Mouse (Mus musculus) neural tube, embryonic 11.5 days (tissue): Measurements from ENCODE around the gene Rbm17. TPM values are rescaled to one million over a fixed set of nuclear protein-coding genes. Genes with fewer than 3 reads are reported as not detected.

Experiments used
- ATAC-seq: fragments of 200-750 bp; cut with Nextera tagmentation; 2 replicates; pipeline ENCODE4 v1.8.0; 2017; ENCODE audit warnings: moderate number of reproducible peaks, mild to moderate bottlenecking, moderate TSS enrichment, moderate library complexity; ENCODE audit not compliant: insufficient read depth, low FRiP score, low TSS enrichment
- DNase-seq: peaks from one replicate; pipeline ENCODE4 v3.0.0-alpha.2; 2015; ENCODE audit warnings: low spot score
- H3K27ac ChIP-seq: fragments of 300-500 bp; sonication (generic); 2 replicates; pipeline ENCODE4 v1.5.1; 2014; ENCODE audit warnings: low read depth, mild to moderate bottlenecking, low read length
- H3K27me3 ChIP-seq: fragments of 300-500 bp; sonication (generic); 2 replicates; pipeline ENCODE4 v1.6.1; 2014; ENCODE audit warnings: mild to moderate bottlenecking, low read length, mixed read lengths; ENCODE audit not compliant: control insufficient read depth, insufficient read depth
- H3K36me3 ChIP-seq: fragments of 300-500 bp; sonication (generic); 2 replicates; pipeline ENCODE4 v1.6.1; 2014; ENCODE audit warnings: mild to moderate bottlenecking, low read length, moderate library complexity, mixed read lengths; ENCODE audit not compliant: control insufficient read depth, insufficient read depth
- H3K4me1 ChIP-seq: fragments of 300-500 bp; sonication (generic); 2 replicates; pipeline ENCODE4 v1.6.1; 2014; ENCODE audit warnings: low read length, mixed read lengths; ENCODE audit not compliant: control insufficient read depth, insufficient read depth
- H3K4me2 ChIP-seq: fragments of 300-500 bp; sonication (generic); 2 replicates; pipeline ENCODE4 v1.6.1; 2014; ENCODE audit warnings: low read depth, mild to moderate bottlenecking, moderate library complexity
- H3K4me3 ChIP-seq: fragments of 300-500 bp; sonication (generic); 2 replicates; pipeline ENCODE4 v1.5.1; 2014; ENCODE audit warnings: low read depth, low read length
- H3K9ac ChIP-seq: fragments of 300-500 bp; sonication (generic); 2 replicates; pipeline ENCODE4 v1.6.1; 2014; ENCODE audit warnings: mild to moderate bottlenecking, low read length
- H3K9me3 ChIP-seq: fragments of 300-500 bp; sonication (generic); 2 replicates; pipeline ENCODE4 v1.6.1; 2016; ENCODE audit warnings: low read length; ENCODE audit not compliant: control insufficient read depth
- WGBS: fragments of 180-500 bp; shearing (Covaris S2); extraction: QIAGEN DNeasy Blood & Tissue Kit; methylation state at CpG from one replicate; pipeline ENCODE4 v1.1.7; 2014; 5-methylcytosine and 5-hydroxymethylcytosine counted together
- polyA plus RNA-seq: library from polyadenylated mRNA; unstranded; fragments of >200 nt; fragmentation: Nextera tagmentation; extraction: Ambion mirVana; gene quantifications from 2 replicates; pipeline ENCODE4 v1.2.1, GENCODE M21; 2014

Rbm17 gene
- polyA plus RNA-seq, 1 experiment from 2014 or later = 192 TPM

- Histone ChIP-seq H3K9me3 (no peaks in the 10 kb centered on the region), H3K4me1 (0 out of 2 replicates have a peak, but pooled peaks cover 3% of the 10 kb centered on the region), H3K9ac (no peak overlapping the region), H3K36me3 (no peaks in the 10 kb centered on the region), H3K4me3 (no peak overlapping the region), H3K4me2 (no peak overlapping the region), H3K27me3 (peaks cover 24% of the 10 kb centered on the region), H3K27ac (no peak overlapping the region)
- WGBS = 78% methylated on average over 3 of the region's 3 CpGs
- ATAC-seq = no peak
- DNase-seq = no peak
Observed at GRCm38 (mm10) chr2:11557244-11557643, 46.7 kb downstream of the Rbm17 start.

DNA sequence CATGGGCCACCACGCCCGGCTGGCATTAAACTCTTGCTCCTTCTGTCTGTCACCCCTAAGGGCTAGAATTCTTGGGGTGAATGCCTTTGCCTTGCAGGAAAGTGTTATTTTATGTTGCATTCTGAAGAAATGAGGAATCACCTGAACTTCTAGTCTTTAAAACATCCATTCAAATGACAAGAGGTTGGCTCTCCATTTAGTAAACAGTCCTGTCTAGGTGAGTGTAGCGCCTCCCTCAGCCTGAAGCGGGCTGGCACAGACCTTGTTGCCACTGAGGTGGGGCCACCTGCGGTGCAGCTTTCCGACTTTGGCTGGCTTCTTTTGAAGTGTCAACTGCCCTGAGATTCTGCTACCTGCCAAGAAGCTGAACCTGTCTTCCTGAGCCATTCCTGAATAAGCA, 48.6 kb downstream of the Rbm17 start:
- WGBS = 55% methylated on average over 6 of the region's 6 CpGs
- 0 out of 2 replicates have a peak, but pooled peaks cover 3% of the 10 kb centered on the region for H3K4me1 ChIP-seq
- peaks cover 26% of the 10 kb centered on the region for H3K27me3 ChIP-seq
- H3K9me3 ChIP-seq = no peaks in the 10 kb centered on the region
- H3K9ac ChIP-seq = no peak overlapping the region
- H3K27ac ChIP-seq = no peak overlapping the region
- H3K36me3 ChIP-seq = no peaks in the 10 kb centered on the region
- DNase-seq (no peak), ATAC-seq (no peak)
- H3K4me3 ChIP-seq = no peak overlapping the region
- no peak overlapping the region for H3K4me2 ChIP-seq

DNA sequence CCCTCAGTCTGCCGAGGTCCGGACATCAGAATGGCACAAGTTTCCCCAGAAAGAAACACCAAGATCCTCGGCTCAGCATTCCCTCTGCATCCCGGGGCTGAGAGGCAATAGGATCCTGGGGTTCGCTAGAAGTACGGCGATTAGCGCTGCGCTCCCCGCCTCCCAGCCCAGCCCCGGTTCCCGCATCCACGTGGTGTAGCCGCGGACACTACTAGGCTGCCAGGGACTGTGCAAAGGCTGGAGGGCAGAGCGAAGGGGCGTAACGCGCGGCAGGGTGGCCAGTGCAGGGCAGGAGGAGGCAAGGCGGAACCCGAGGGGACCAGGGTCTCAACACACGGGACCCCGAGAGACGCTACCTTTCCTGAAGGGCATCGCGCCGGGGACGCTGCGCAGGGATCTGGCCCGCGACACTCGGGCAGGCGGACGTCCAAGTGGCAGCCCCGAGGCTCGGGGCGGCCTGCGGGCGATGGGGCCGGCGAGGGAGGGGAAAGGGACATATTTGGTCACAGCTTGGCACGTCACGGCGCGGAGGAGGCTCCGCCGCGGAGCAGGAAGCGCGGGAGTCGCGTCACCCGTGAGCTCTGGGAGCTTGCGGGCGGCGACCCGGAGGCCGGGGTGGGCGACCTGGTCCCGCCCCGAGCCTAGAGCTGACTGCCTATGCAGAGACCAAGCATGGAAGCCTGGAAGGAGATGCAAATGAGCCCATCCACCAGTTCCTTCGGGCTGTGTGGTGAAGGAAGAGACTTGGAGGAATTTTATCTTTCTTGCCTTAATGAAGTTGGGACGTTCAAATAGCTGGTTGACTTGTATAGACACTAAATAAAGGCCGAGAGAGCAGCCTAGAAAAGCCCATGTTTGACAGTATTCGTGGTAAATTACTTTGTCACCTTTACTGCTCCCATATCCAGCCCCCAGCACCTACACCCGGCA, 50.2 kb downstream of the Rbm17 start, which contains the start of gene Pfkfb3:
Gene Pfkfb3, minus strand, starts transcription at position 607 of the 930 bp plus-strand sequence.
- Histone ChIP-seq H3K36me3 (no peaks in the 10 kb centered on the region), H3K4me1 (0 out of 2 replicates have a peak, but pooled peaks cover 3% of the 10 kb centered on the region), H3K9me3 (no peaks in the 10 kb centered on the region), H3K27me3 (peaks cover 26% of the 10 kb centered on the region), H3K4me3 (peak within 1 kb of the TSS; percentile 50), H3K4me2 (peak within 1 kb of the TSS; percentile 98), H3K27ac (no peak within 1 kb of the TSS), H3K9ac (peak within 1 kb of the TSS; percentile 52)
- 2% methylated on average over 59 of the region's 67 CpGs for WGBS
- ATAC-seq = peak; percentile 67
- DNase-seq = peak; percentile 68

- ATAC-seq (peak; percentile 45), DNase-seq (no peak)
- 3% methylated on average over 15 of the region's 15 CpGs for WGBS
- Histone ChIP-seq H3K27me3 (peaks cover 26% of the 10 kb centered on the region), H3K36me3 (no peaks in the 10 kb centered on the region), H3K4me1 (0 out of 2 replicates have a peak, but pooled peaks cover 3% of the 10 kb centered on the region), H3K9ac (no peak overlapping the region; the same call in 1 of the 2 replicates), H3K27ac (no peak overlapping the region), H3K4me3 (peak overlapping the region; percentile 50), H3K4me2 (peak overlapping the region; percentile 98), H3K9me3 (no peaks in the 10 kb centered on the region)
Observed at GRCm38 (mm10) chr2:11552966-11553451, 50.9 kb downstream of the Rbm17 start.

DNA sequence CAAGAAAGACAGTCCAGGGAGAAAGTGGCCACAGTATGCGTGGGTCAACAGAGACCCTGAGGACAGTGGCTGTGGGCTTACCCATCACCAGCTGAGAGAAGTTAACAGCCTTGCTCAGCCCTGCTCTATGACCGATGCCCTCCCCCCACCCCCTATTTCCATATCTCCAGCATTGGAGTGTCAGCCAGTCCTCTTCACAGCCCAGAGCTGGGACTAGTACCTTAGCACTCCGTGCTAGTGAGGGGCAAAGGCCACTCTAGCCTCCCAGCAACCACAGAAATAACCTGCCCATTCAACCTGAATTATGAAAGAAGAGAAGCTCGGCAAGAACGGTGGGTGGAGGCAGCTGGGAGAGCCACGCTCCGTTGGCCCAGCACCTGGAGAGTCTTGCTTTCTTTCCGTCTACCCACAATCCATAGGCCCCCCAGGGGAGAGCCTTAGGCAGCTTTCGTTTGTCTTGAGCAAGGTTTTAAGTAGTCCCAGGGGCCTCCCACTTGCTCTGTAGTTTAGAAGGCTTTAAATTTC, 51.6 kb downstream of the Rbm17 start:
- no peak for ATAC-seq
- peaks cover 26% of the 10 kb centered on the region for H3K27me3 ChIP-seq
- 0 out of 2 replicates have a peak, but pooled peaks cover 3% of the 10 kb centered on the region for H3K4me1 ChIP-seq
- H3K9me3 ChIP-seq = no peaks in the 10 kb centered on the region
- 7% methylated on average over 9 of the region's 9 CpGs for WGBS
- no peak overlapping the region for H3K4me3 ChIP-seq
- no peaks in the 10 kb centered on the region for H3K36me3 ChIP-seq
- no peak overlapping the region for H3K27ac ChIP-seq
- peak overlapping the region; percentile 98; the same call in 1 of the 2 replicates for H3K4me2 ChIP-seq
- no peak for DNase-seq
- H3K9ac ChIP-seq = no peak overlapping the region

DNA sequence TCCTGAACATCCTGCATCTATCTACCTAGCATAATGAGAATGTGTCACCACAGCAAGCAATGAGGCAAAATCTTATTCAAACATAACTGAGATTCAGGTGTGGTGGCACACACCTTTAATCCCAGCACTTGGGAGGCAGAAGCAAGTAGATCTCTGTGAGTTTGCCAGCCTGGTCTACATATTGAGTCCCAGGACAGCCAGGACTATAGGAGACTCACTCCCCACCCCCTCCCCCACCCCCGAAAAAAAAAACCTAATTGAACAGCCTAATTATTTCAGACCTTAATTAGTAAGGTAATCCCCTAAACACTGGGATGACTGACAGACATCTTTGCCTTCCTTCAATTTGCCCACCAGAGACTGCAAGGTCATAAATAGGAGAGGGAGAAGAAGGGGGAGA, 52.2 kb downstream of the Rbm17 start:
- H3K4me3 ChIP-seq = no peak overlapping the region
- peaks cover 26% of the 10 kb centered on the region for H3K27me3 ChIP-seq

DNA sequence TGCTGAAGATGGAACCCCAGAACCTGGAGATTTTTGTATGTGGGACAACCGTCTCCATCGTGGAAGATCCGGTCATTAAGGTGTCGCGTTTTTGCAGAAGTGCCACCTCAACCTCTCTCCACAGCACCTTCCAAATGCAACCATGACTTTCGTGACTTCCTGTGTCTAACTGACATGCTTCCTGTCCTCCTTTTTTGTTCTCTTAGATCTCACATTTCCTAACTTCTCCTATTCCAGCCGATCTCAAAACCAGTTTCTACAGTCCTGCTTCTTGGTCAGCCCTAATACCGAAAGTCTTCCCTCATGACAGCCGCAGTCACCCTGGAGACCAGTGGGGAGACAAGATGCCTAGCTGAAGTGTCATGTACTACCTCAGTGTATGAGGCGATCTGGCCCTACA, 55.4 kb downstream of the Rbm17 start:
- WGBS = 92% methylated on average over 10 of the region's 10 CpGs
- H3K9ac ChIP-seq = no peak overlapping the region
- 0 out of 2 replicates have a peak, but pooled peaks cover 3% of the 10 kb centered on the region for H3K4me1 ChIP-seq
- no peaks in the 10 kb centered on the region for H3K9me3 ChIP-seq
- no peaks in the 10 kb centered on the region for H3K36me3 ChIP-seq
- ATAC-seq = no peak
- H3K4me2 ChIP-seq = no peak overlapping the region
- no peak for DNase-seq
- H3K27ac ChIP-seq = no peak overlapping the region
- H3K27me3 ChIP-seq = peaks cover 15% of the 10 kb centered on the region
- H3K4me3 ChIP-seq = no peak overlapping the region

More for the DNA sequence above, 52.2 kb downstream of the Rbm17 start:
- H3K4me2 ChIP-seq = no peak overlapping the region
- H3K36me3 ChIP-seq = no peaks in the 10 kb centered on the region
- DNase-seq = no peak
- 9% methylated on average over 1 of the region's 1 CpGs for WGBS
- no peaks in the 10 kb centered on the region for H3K9me3 ChIP-seq
- no peak overlapping the region for H3K9ac ChIP-seq
- no peak overlapping the region for H3K27ac ChIP-seq
- H3K4me1 ChIP-seq = 0 out of 2 replicates have a peak, but pooled peaks cover 3% of the 10 kb centered on the region
- ATAC-seq = no peak

DNA sequence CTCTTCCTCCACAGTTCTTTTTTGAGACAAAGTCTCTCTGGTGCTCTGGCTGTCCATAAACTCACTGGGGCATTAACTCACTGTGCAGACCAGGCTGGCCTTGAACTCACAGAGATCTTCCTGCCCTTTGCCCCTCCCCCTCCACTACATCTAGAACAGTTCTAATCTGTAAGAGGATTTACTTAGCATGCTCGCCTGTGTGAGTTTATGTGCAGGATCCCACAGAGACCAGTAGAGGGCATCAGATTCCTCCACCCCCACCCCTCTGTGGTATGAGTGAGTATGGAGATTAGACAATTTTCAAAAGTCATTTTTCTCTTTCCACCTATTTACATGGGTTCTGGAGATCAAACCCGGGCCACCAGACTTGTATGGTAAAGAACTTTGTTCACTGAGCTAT, 56.3 kb downstream of the Rbm17 start:
- H3K27ac ChIP-seq = no peak overlapping the region
- DNase-seq = no peak
- H3K4me2 ChIP-seq = no peak overlapping the region
- WGBS = 75% methylated on average over 2 of the region's 2 CpGs
- no peak overlapping the region for H3K9ac ChIP-seq
- ATAC-seq = no peak
- H3K36me3 ChIP-seq = no peaks in the 10 kb centered on the region
- H3K9me3 ChIP-seq = no peaks in the 10 kb centered on the region
- H3K4me3 ChIP-seq = no peak overlapping the region
- H3K27me3 ChIP-seq = peaks cover 6% of the 10 kb centered on the region
- H3K4me1 ChIP-seq = 0 out of 2 replicates have a peak, but pooled peaks cover 3% of the 10 kb centered on the region
